Mouse (Mus musculus): ENCODE results near the gene AI597479. TPM values are rescaled to one million over a fixed set of nuclear protein-coding genes. Genes with fewer than 3 reads are reported as not detected.

The AI597479 gene
- 1.8 and 2.2 TPM in 2 replicates for polyA plus RNA-seq (2012; rRNA removed)

DNA sequence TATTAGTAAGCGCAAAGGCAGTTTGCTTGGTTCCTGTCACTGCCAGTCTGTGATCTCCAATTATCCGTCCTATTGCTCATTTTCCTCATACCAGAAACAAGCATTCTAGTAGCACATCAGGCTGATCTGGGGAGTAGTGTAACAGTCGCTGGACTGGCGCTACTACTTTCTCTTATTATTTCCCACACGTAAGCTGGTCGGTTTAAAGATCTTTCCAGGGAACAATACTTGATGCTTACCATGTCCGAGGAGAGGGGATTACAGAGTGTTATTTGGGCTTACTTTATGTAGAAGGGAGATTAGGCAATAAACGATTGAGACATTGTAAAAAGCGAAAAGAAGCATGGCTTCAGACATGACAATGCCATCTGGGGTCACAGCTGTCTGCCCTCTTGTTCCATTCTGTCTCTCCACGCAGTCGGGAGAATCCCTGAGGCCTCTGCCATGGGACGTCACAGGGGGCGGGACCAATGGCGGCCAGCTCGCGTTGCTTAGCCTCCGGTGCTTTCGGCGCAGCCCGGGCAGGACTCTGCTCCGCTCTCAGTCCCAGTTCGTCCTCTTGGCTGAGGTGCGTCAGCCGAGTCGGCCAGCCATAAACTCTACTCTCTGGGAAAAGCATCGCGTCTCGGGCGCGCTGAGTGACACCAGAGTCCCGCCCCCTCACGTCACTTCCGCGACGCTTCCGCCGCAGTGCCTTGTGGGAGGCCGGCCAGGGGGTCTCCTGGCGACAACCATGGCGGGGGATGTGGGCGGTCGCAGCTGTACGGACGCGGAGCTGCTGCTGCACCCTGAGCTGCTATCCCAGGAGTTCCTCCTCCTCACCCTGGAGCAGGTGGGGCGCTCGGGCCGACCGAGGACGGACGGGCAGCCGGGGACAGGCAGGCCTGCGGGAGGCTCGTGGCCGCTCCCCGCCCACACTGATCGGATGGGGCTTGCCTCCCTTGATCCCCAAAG lies at the start of gene AI597479, which contains the start of gene Tgfbrap1:
Gene AI597479, plus strand, starts transcription at position 680 of the 954 bp plus-strand sequence.
Gene Tgfbrap1, minus strand, starts transcription at position 607 of the 954 bp plus-strand sequence.
- Histone ChIP-seq H3K4me3 (ENCODE audit: extremely low read depth, insufficient read depth, insufficient read length) (peak within 1 kb of the TSS; percentile 74), H3K36me3 (ENCODE audit: control insufficient read depth, insufficient read depth, low read length) (no peaks in the 10 kb centered on the region), H3K27me3 (ENCODE audit: control insufficient read depth, insufficient read depth, low read length) (no peaks in the 10 kb centered on the region), H3K4me1 (ENCODE audit: control insufficient read depth, insufficient read depth, insufficient read length) (no peaks in the 10 kb centered on the region; the same call in 1 of the 2 replicates), H3K27ac (ENCODE audit: insufficient read depth, low read length) (peak within 1 kb of the TSS; percentile 91)
- DNase-seq (ENCODE audit: low read depth in 1 of 2, low spot score in 2 of 2) = peak; percentile 68 to 81
- TF ChIP-seq CTCF (IDR thresholded peaks at IDR 0.05; ENCODE audit: extremely low read depth, insufficient read depth, insufficient read length, insufficient replicate concordance) (no peak), POLR2A (IDR thresholded peaks at IDR 0.05; ENCODE audit: low read depth, low read length) (peak; percentile 61)
- WGBS = 1% methylated on average over 57 of the region's 57 CpGs

DNA sequence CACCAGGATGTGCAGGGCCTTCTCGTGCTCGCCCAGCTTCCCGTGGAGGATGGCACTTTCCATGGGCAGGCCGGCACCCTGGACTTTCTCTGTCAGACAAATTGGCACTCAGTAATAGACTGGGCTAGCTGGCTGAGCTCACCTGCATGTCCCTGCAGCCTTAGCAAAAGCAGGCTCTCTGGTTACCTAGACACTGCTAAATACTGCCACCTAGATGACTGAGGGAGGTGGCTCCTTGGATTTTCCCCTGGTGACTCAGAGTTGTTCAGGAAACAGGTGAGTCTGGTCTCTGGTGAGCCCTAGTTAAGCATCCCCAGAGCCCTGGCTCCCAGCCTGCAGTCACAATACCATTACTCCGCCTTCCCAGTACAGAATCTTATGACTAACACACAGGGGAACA lies 46.6 kb upstream of the AI597479 start:
- no peaks in the 10 kb centered on the region for H3K4me1 ChIP-seq (ENCODE audit: control insufficient read depth, insufficient read depth, insufficient read length)
- TF ChIP-seq POLR2A (IDR thresholded peaks at IDR 0.05; ENCODE audit: low read depth, low read length) (no peak), CTCF (IDR thresholded peaks at IDR 0.05; ENCODE audit: extremely low read depth, insufficient read depth, insufficient read length, insufficient replicate concordance) (no peak)
- no peak overlapping the region for H3K4me3 ChIP-seq (ENCODE audit: extremely low read depth, insufficient read depth, insufficient read length)
- DNase-seq (ENCODE audit: low read depth in 1 of 2, low spot score in 2 of 2) = no peak
- WGBS = 93% methylated on average over 5 of the region's 5 CpGs
- no peaks in the 10 kb centered on the region for H3K27me3 ChIP-seq (ENCODE audit: control insufficient read depth, insufficient read depth, low read length)
- peaks cover 40% of the 10 kb centered on the region for H3K36me3 ChIP-seq (ENCODE audit: control insufficient read depth, insufficient read depth, low read length)
- H3K27ac ChIP-seq (ENCODE audit: insufficient read depth, low read length) = no peak overlapping the region

DNA sequence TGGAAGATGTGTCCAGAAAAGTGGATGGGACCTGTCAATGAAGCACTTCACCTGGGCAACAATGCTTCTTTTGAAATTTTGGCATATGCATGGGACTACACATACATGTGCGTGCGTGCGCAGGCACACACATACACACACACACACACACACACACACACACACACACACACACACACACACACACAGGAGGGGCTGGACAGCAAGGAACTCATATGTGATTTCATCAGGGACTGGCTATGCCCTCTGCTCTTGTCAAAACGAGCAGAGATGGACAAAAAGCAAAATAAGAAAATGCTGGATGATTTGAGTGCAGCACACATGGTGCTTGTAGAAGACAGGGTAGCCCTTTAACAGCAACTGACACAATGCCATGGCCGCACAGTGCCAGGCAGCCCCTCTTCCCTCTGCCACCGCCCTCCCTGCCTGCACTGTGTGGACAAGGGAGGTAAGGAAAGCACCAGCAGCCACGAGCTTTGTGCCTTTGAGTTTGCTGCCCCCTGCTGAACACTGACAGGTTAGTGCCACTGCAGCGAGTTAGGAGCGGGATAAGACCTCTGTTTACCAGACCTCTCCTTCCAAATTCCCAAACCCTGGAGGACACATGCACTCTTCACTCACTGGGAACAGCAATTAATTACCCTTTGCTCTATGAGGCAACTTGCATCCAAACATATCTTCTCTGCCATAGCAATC lies 32.7 kb upstream of the AI597479 start:
- TF ChIP-seq CTCF (IDR thresholded peaks at IDR 0.05; ENCODE audit: extremely low read depth, insufficient read depth, insufficient read length, insufficient replicate concordance) = peak; percentile 41; the same call in 1 of the 2 replicates
- TF ChIP-seq POLR2A (IDR thresholded peaks at IDR 0.05; ENCODE audit: low read depth, low read length) = no peak
- Histone ChIP-seq H3K4me3 (ENCODE audit: extremely low read depth, insufficient read depth, insufficient read length) (no peak overlapping the region), H3K27ac (ENCODE audit: insufficient read depth, low read length) (no peak overlapping the region), H3K36me3 (ENCODE audit: control insufficient read depth, insufficient read depth, low read length) (peaks cover 7% of the 10 kb centered on the region), H3K4me1 (ENCODE audit: control insufficient read depth, insufficient read depth, insufficient read length) (no peaks in the 10 kb centered on the region), H3K27me3 (ENCODE audit: control insufficient read depth, insufficient read depth, low read length) (no peaks in the 10 kb centered on the region)
- 75% methylated on average over 9 of the region's 9 CpGs for WGBS
- peak in 1 of 2 experiments; percentile 18 for DNase-seq (ENCODE audit: low read depth in 1 of 2, low spot score in 2 of 2)

DNA sequence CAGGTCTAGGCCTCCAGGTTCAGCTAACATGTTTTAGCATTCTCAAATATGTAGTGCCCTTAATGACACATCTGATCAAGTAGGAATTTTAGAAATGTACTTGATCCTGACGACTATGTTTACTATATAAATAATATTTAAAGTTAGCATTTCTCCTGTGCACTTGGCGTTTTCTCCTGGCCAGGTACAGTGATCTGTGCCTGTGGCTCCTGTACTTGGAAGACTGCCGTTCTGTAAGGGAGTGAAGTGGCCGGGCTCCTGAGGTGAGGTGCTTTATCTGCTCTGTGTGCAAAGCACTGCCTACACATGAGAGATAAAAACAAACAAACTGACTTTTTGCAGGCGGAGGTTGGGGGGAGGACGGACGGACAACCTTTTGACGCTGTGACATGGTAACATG lies 31.9 kb upstream of the AI597479 start:
- no peak overlapping the region for H3K4me3 ChIP-seq (ENCODE audit: extremely low read depth, insufficient read depth, insufficient read length)
- peaks cover 7% of the 10 kb centered on the region for H3K36me3 ChIP-seq (ENCODE audit: control insufficient read depth, insufficient read depth, low read length)
- WGBS = 93% methylated on average over 8 of the region's 8 CpGs
- no peak for DNase-seq (ENCODE audit: low read depth in 1 of 2, low spot score in 2 of 2)
- TF ChIP-seq CTCF (IDR thresholded peaks at IDR 0.05; ENCODE audit: extremely low read depth, insufficient read depth, insufficient read length, insufficient replicate concordance) (no peak), POLR2A (IDR thresholded peaks at IDR 0.05; ENCODE audit: low read depth, low read length) (no peak)
- H3K27ac ChIP-seq (ENCODE audit: insufficient read depth, low read length) = no peak overlapping the region
- H3K27me3 ChIP-seq (ENCODE audit: control insufficient read depth, insufficient read depth, low read length) = no peaks in the 10 kb centered on the region
- no peaks in the 10 kb centered on the region for H3K4me1 ChIP-seq (ENCODE audit: control insufficient read depth, insufficient read depth, insufficient read length)

DNA sequence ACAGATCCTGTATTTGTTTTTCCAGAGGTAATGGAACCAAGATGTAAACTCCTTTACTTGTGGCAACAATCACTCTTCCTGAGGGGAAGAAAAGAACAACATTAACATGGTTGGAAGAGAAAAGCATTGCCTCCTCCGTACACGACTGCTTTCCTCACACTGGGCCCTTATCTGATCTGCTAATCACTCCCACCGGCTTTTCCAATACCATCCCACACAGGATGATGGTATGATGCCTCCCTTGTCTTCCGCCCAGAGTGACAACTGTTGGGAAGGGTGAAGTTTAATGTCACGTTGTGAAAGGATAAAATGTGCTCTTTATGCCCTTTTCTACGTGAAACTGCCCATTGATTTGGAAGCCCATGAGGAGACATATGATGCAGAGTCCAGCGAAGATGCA lies 31.0 kb upstream of the AI597479 start:
- H3K4me3 ChIP-seq (ENCODE audit: extremely low read depth, insufficient read depth, insufficient read length) = no peak overlapping the region
- no peak overlapping the region for H3K27ac ChIP-seq (ENCODE audit: insufficient read depth, low read length)
- no peak for DNase-seq (ENCODE audit: low read depth in 1 of 2, low spot score in 2 of 2)
- H3K4me1 ChIP-seq (ENCODE audit: control insufficient read depth, insufficient read depth, insufficient read length) = no peaks in the 10 kb centered on the region
- TF ChIP-seq POLR2A (IDR thresholded peaks at IDR 0.05; ENCODE audit: low read depth, low read length) (no peak), CTCF (IDR thresholded peaks at IDR 0.05; ENCODE audit: extremely low read depth, insufficient read depth, insufficient read length, insufficient replicate concordance) (no peak)
- 91% methylated on average over 7 of the region's 7 CpGs for WGBS
- no peaks in the 10 kb centered on the region for H3K27me3 ChIP-seq (ENCODE audit: control insufficient read depth, insufficient read depth, low read length)
- H3K36me3 ChIP-seq (ENCODE audit: control insufficient read depth, insufficient read depth, low read length) = peaks cover 7% of the 10 kb centered on the region

DNA sequence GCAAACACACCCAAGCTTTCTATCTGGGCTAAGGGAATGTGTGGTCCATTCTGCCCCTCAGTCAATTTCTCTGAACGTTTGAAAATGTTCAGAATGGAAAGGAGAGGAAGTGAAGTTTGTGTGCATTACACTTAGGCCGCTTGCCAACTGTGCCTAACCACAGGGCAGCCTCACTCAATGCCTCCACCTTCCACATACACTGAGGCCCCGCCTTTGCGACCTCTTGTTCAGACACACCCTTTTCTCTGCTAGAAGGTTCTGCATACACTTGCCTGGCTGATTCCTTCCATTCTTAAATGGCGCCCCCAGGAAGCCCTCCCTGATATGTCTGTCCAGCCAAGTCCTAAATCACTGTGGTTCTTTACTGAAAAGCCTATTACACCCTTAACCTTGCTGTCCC lies 27.8 kb upstream of the AI597479 start:
- Histone ChIP-seq H3K36me3 (ENCODE audit: control insufficient read depth, insufficient read depth, low read length) (peaks cover 17% of the 10 kb centered on the region), H3K4me1 (ENCODE audit: control insufficient read depth, insufficient read depth, insufficient read length) (no peaks in the 10 kb centered on the region), H3K27me3 (ENCODE audit: control insufficient read depth, insufficient read depth, low read length) (no peaks in the 10 kb centered on the region), H3K4me3 (ENCODE audit: extremely low read depth, insufficient read depth, insufficient read length) (no peak overlapping the region), H3K27ac (ENCODE audit: insufficient read depth, low read length) (no peak overlapping the region)
- 24% methylated on average over 5 of the region's 5 CpGs for WGBS
- no peak for DNase-seq (ENCODE audit: low read depth in 1 of 2, low spot score in 2 of 2)
- TF ChIP-seq CTCF (IDR thresholded peaks at IDR 0.05; ENCODE audit: extremely low read depth, insufficient read depth, insufficient read length, insufficient replicate concordance) = no peak
- TF ChIP-seq POLR2A (IDR thresholded peaks at IDR 0.05; ENCODE audit: low read depth, low read length) = no peak
